Mouse (Mus musculus) fibroblast of lung, adult 2 months (primary cell): ENCODE measurements around the gene Gm10375.
"Not testable (repeated sequence)": the region's sequence is repeated elsewhere in the genome, so short reads cannot be mapped to it uniquely, and the experiment has no call there.

Experiments
- DNase-seq: peaks from one replicate; pipeline ENCODE4 v3.0.0-alpha.2; 2011; ENCODE audit warnings: low read depth

Gene Gm10375

DNA sequence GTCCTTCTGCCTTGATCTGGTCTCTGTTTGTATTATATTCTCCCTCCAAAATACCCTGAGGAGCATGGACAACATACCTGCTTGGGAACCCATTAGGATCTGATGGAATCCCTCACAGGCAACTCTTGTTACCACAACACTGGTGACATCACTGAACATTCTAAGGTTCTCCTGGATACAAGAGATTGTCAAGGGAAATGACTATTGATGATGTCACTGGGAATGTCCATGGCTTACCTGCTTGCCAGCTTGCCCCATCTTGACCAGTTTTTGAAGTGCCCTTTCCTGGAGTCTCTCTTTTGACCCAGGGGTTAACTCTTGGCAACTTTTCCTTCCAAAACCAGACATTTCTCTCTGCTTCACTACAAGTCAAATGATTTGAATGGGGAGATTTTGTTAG lies at the start of gene Gm10375:
TSS of gene Gm10375 (minus strand) at position 101 of the 400 bp plus-strand sequence.
- DNase-seq, result not testable (repeated sequence)

DNA sequence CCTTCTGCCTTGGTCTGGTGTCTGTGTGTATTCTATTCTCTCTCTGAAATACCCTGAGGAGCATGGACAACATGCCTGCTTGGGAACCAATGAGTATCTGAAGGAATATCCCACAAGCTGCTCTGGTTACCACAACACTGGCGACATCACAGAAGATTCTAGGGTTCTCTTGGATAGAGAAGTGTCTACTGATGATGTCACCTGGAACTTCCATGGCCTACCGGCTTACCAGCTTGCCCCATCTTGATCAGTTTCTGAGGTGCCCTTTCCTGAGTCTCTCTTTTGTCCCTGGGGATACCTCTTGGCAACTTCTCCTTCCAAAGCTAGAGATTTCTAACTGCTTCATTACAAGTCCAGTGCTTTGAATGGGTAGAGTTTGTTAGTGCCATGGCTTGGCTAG lies 28.8 kb downstream of the Gm10375 start, which contains the start of gene Gm17654:
TSS of gene Gm17654 (minus strand) at position 101 of the 400 bp plus-strand sequence.
- not testable (repeated sequence) for DNase-seq

DNA sequence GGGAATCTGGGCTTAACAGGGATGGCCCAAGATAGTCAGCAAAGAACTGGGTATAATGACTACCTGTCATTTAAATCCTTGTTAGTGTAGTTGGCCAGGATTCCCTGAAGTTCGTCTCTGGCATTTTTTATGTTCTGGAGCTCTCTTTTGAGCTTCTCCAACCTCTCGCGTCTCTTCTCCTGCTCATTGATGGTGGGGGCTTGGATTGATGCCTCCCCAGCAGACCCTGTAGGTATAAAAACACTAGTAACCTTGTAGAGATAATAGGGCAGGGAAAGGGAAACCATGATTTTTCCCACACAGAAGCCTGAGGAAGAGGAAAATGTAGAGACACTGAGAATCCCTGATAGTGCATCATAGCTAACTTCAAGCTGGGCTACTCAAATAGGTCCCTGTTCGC lies 29.8 kb downstream of the Gm10375 start:
- DNase-seq, result not testable (repeated sequence)
